Mouse (Mus musculus) brain, embryonic 14.5 days (tissue): Measurements from ENCODE around the gene Plekhg1.

Experiments
- CTCF ChIP-seq: fragments of 200-500 bp; IDR thresholded peaks from 2 replicates; pipeline ENCODE4 v1.5.1; 2012; ENCODE audit warnings: inconsistent platforms, mild to moderate bottlenecking, moderate library complexity, borderline replicate concordance; ENCODE audit not compliant: insufficient read depth, insufficient read length; ENCODE audit errors: extremely low read depth
- POLR2A ChIP-seq: fragments of 200-500 bp; IDR thresholded peaks from 2 replicates; pipeline ENCODE4 v1.6.1; 2012; ENCODE audit warnings: mild to moderate bottlenecking, inconsistent platforms, borderline replicate concordance; ENCODE audit not compliant: poor library complexity, insufficient read depth, insufficient read length, severe bottlenecking; ENCODE audit errors: extremely low read depth

- no peak for TF ChIP-seq POLR2A
- TF ChIP-seq CTCF = no peak
Measured at GRCm38 (mm10) chr10:3823826-3824225, 83.7 kb downstream of the Plekhg1 start.
